Mouse (Mus musculus) midbrain, postnatal 0 days (tissue): ENCODE results near the gene Alg14. TPM values are rescaled to one million over a fixed set of nuclear protein-coding genes. Genes with fewer than 3 reads are reported as not detected.

Experiments
- ATAC-seq: fragments of 200-750 bp; cut with Nextera tagmentation; 2 replicates; pipeline ENCODE4 v1.8.0; 2017; ENCODE audit warnings: moderate number of reproducible peaks, mild to moderate bottlenecking, moderate TSS enrichment, moderate library complexity; ENCODE audit not compliant: low FRiP score
- DNase-seq: peaks from one replicate; pipeline ENCODE4 v3.0.0-alpha.2; 2015; ENCODE audit warnings: low spot score
- H3K27ac ChIP-seq: fragments of 300-500 bp; sonication (generic); 2 replicates; pipeline ENCODE4 v1.5.1; 2014; ENCODE audit warnings: low read depth, mild to moderate bottlenecking, low read length, mixed read lengths
- H3K27me3 ChIP-seq: fragments of 300-500 bp; sonication (generic); 2 replicates; pipeline ENCODE4 v1.6.1; 2014; ENCODE audit warnings: low read length, control low read depth, mixed read lengths; ENCODE audit not compliant: insufficient read depth
- H3K36me3 ChIP-seq: fragments of 300-500 bp; sonication (generic); 2 replicates; pipeline ENCODE4 v1.6.1; 2014; ENCODE audit warnings: low read length, control low read depth, mixed read lengths; ENCODE audit not compliant: insufficient read depth
- H3K4me1 ChIP-seq: fragments of 300-500 bp; sonication (generic); 2 replicates; pipeline ENCODE4 v1.6.1; 2014; ENCODE audit warnings: mild to moderate bottlenecking, control low read depth, antibody characterized with exemption, low read length, mixed read lengths; ENCODE audit not compliant: insufficient read depth
- H3K4me2 ChIP-seq: fragments of 300-500 bp; sonication (generic); 2 replicates; pipeline ENCODE4 v1.6.1; 2014; ENCODE audit warnings: low read depth, mild to moderate bottlenecking, low read length, mixed read lengths; ENCODE audit not compliant: poor library complexity, severe bottlenecking
- H3K4me3 ChIP-seq: fragments of 300-500 bp; sonication (generic); 2 replicates; pipeline ENCODE4 v1.5.1; 2014; ENCODE audit warnings: low read depth, mild to moderate bottlenecking, low read length, moderate library complexity
- H3K9ac ChIP-seq: fragments of 300-500 bp; sonication (generic); replicated peaks from 2 replicates; pipeline ENCODE4 v1.6.1; 2014; ENCODE audit warnings: mild to moderate bottlenecking, low read length, moderate library complexity, mixed read lengths; ENCODE audit not compliant: poor library complexity, severe bottlenecking
- H3K9me3 ChIP-seq: fragments of 300-500 bp; sonication (generic); 2 replicates; pipeline ENCODE4 v1.6.1; 2016; ENCODE audit warnings: low read length, control low read depth
- CTCF ChIP-seq: IDR thresholded peaks from 2 replicates; pipeline ENCODE4 v1.5.1; 2016; ENCODE audit warnings: antibody characterized with exemption, mild to moderate bottlenecking
- WGBS: fragments of 180-500 bp; shearing (Covaris S2); extraction: QIAGEN DNeasy Blood & Tissue Kit; methylation state at CpG from one replicate; pipeline ENCODE4 v1.1.7; 2014; 5-methylcytosine and 5-hydroxymethylcytosine counted together
- polyA plus RNA-seq: library from polyadenylated mRNA; unstranded; fragments of >200 nt; fragmentation: Nextera tagmentation; extraction: Ambion mirVana; gene quantifications from 2 replicates; pipeline ENCODE4 v1.2.1, GENCODE M21; 2015
- total RNA-seq: library from RNA; depleted of rRNA; stranded (reverse); fragments of >200 nt; gene quantifications from 2 replicates; pipeline ENCODE4 v1.2.3, GENCODE M21; 2014

Alg14 gene
- total and polyA plus RNA-seq, 2 experiments from 2014 or later = 18.8 to 26.0 TPM

DNA sequence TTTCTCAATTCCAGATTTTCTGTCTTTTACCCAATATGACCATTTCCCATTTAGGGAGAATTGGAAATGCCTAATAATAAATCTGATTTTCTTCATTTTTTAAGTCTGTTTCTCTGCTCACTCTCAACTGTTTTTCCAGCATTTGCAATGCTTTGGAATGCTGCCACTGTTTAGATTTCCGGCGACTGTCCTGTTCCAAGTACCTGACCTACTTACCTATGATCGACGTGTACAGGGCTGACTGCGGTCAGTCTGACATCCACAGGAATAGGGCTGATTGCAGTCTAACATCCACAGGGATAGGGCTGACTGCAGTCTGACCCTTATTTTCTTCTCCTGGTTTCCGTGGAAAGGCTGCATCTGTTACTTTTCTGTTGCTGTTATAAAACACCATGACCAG lies 6.4 kb upstream of the Alg14 start:
- H3K36me3 ChIP-seq = no peaks in the 10 kb centered on the region
- WGBS = 94% methylated on average over 6 of the region's 6 CpGs
- ATAC-seq (no peak), DNase-seq (no peak)
- no peak overlapping the region for H3K9ac ChIP-seq
- TF ChIP-seq CTCF = no peak
- H3K27me3 ChIP-seq = no peaks in the 10 kb centered on the region
- no peak overlapping the region for H3K27ac ChIP-seq
- H3K4me1 ChIP-seq = no peaks in the 10 kb centered on the region
- H3K9me3 ChIP-seq = no peaks in the 10 kb centered on the region
- no peak overlapping the region for H3K4me3 ChIP-seq
- no peak overlapping the region for H3K4me2 ChIP-seq

DNA sequence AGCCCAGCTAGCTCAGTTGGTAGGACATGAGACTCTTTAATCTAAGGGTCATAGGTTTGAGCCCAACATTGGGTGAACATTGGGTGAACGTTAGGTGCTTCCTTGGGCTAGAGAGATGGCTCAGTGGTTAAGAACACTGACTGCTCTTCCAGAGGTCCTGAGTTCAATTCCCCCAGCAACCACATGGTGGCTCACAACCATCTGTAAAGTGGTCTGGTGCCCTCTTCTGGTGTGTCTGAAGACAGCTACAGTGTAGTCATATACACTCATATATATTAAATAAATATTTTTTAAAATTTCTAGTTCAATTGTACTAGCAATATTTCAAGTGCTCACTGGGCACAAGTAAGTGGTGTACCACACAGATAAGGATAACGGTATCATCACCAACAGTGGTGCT lies 4.4 kb upstream of the Alg14 start:
- Histone ChIP-seq H3K9me3 (no peaks in the 10 kb centered on the region), H3K4me3 (no peak overlapping the region), H3K27me3 (no peaks in the 10 kb centered on the region), H3K4me2 (no peak overlapping the region), H3K4me1 (no peaks in the 10 kb centered on the region), H3K27ac (no peak overlapping the region), H3K36me3 (no peaks in the 10 kb centered on the region), H3K9ac (no peak overlapping the region)
- DNase-seq (no peak), ATAC-seq (no peak)
- peak; percentile 41 for TF ChIP-seq CTCF
- WGBS = 100% methylated on average over 2 of the region's 2 CpGs

DNA sequence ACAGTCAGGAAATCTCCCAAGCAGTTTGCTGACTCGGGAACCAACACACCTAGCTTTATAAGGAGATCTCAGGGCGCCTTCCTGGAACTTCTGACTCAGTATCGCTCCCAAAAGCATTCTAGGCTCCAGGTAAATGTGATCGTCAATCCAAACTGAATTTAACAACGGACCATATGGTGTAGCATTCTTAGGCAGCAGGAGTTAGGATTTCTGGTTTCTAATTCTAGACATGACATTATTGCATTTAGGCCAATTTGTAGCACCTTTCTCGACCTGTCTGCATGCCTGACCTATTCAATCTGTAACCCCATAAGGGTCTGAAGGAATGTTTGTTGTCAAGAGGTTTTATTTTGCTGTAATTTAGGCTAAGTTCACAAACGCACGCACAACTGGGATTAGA lies 892 bp upstream of the Alg14 start:
- Histone ChIP-seq H3K36me3 (no peaks in the 10 kb centered on the region), H3K4me1 (no peaks in the 10 kb centered on the region), H3K4me3 (no peak overlapping the region; the same call in 1 of the 2 replicates), H3K4me2 (peak overlapping the region; percentile 56), H3K27me3 (no peaks in the 10 kb centered on the region), H3K27ac (no peak overlapping the region), H3K9ac (no peak overlapping the region), H3K9me3 (no peaks in the 10 kb centered on the region)
- no peak for TF ChIP-seq CTCF
- ATAC-seq (no peak), DNase-seq (no peak)
- WGBS = 80% methylated on average over 8 of the region's 8 CpGs

DNA sequence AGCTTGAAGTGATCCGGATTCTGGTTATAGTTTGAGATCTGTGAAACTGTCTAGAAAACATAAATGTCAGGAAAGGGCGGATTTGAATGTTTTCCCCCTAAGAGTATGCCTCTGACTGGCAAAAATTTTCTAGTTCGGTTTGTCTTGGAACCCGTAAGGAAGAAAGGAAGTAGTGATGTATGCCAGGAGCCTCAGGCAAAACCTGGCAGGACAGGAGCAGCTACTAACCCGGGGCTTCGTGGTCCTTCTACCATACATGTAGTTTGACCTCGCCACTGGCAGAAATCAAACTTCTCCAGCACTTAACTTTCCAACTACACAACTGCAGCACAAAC lies 381 bp upstream of the Alg14 start:
- ATAC-seq = no peak
- no peak for TF ChIP-seq CTCF
- no peak for DNase-seq
- WGBS = 5% methylated on average over 7 of the region's 7 CpGs
- peak overlapping the region; percentile 57 for H3K4me3 ChIP-seq
- H3K9ac ChIP-seq = no peak overlapping the region
- H3K27me3 ChIP-seq = no peaks in the 10 kb centered on the region
- no peaks in the 10 kb centered on the region for H3K9me3 ChIP-seq
- peak overlapping the region; percentile 68 for H3K27ac ChIP-seq
- H3K4me2 ChIP-seq = peak overlapping the region; percentile 56
- H3K36me3 ChIP-seq = no peaks in the 10 kb centered on the region
- no peaks in the 10 kb centered on the region for H3K4me1 ChIP-seq

DNA sequence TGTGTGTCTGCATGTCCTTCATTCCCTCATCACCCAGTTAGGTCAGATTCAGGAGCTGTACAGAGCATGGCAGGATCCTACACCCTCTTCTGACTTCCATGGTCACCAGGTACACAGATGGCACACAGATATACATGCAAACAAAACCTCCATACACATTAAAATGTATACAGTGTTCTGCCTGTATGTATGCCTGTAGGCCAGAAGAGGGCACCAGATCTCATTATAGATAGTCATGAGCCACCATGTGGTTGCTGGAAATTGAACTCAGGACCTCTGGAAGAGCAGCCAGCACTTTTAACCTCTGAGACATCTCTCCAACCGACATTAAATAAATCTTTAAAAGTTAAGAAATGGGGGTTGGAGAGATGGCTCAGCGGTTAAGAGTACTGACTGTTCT lies 2.6 kb downstream of the Alg14 start:
- Histone ChIP-seq H3K4me3 (no peak overlapping the region), H3K27ac (no peak overlapping the region), H3K4me2 (no peak overlapping the region), H3K9ac (no peak overlapping the region), H3K27me3 (no peaks in the 10 kb centered on the region), H3K4me1 (no peaks in the 10 kb centered on the region), H3K36me3 (no peaks in the 10 kb centered on the region), H3K9me3 (no peaks in the 10 kb centered on the region)
- 87% methylated on average over 2 of the region's 2 CpGs for WGBS
- TF ChIP-seq CTCF = peak; percentile 46
- DNase-seq (no peak), ATAC-seq (no peak)

DNA sequence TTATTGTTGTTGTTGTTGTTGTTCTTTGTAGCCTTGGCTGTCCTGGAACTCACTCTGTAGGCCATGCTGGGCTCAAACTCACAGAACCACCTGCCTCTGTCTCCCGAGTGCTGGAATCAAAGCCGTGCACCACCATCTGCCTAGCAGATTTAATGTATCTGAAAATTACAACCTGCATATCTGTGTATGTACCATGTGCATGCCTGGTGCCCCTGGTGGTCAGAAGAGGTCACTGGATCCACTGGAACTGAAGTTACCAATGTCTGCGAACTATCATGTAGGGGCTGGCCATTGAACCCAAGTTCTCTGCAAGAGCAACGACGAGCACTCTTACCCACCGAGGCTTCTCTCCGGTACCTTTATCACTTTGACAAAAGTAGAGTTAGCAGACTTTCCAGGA lies 15.1 kb downstream of the Alg14 start:
- no peaks in the 10 kb centered on the region for H3K9me3 ChIP-seq
- no peak overlapping the region for H3K4me3 ChIP-seq
- H3K9ac ChIP-seq = no peak overlapping the region
- no peaks in the 10 kb centered on the region for H3K36me3 ChIP-seq
- 0 out of 2 replicates have a peak, but pooled peaks cover 3% of the 10 kb centered on the region for H3K4me1 ChIP-seq
- H3K4me2 ChIP-seq = no peak overlapping the region
- DNase-seq = no peak
- no peak for ATAC-seq
- no peaks in the 10 kb centered on the region for H3K27me3 ChIP-seq
- no peak overlapping the region for H3K27ac ChIP-seq
- WGBS = 90% methylated on average over 7 of the region's 7 CpGs
- peak; percentile 61 for TF ChIP-seq CTCF
